Mouse (Mus musculus) ES-E14 (cell line): ENCODE results near the gene Zfp945.
A peak's percentile ranks its signal among the peaks of the same experiment; 100 is the strongest.

Experiments
- CHD2 ChIP-seq: IDR thresholded peaks from 2 replicates; pipeline ENCODE4 v1.6.1; 2014; ENCODE audit warnings: mild to moderate bottlenecking, low read depth, low read length, inconsistent platforms
- HCFC1 ChIP-seq: IDR thresholded peaks from 2 replicates; pipeline ENCODE4 v1.6.1; 2012; ENCODE audit warnings: low read length, inconsistent platforms, borderline replicate concordance; ENCODE audit not compliant: insufficient read depth
- MAFK ChIP-seq: IDR thresholded peaks from 2 replicates; pipeline ENCODE4 v1.6.1; 2014; ENCODE audit warnings: mild to moderate bottlenecking, low read depth, low read length, inconsistent platforms; ENCODE audit not compliant: insufficient read depth
- ZC3H11A ChIP-seq: IDR thresholded peaks from 2 replicates; pipeline ENCODE4 v1.6.1; 2012; ENCODE audit warnings: low read depth, mild to moderate bottlenecking, inconsistent platforms, low read length, borderline replicate concordance
- ZNF384 ChIP-seq: IDR thresholded peaks from 2 replicates; pipeline ENCODE4 v1.6.1; 2012; ENCODE audit warnings: low read depth, low read length, inconsistent platforms

DNA sequence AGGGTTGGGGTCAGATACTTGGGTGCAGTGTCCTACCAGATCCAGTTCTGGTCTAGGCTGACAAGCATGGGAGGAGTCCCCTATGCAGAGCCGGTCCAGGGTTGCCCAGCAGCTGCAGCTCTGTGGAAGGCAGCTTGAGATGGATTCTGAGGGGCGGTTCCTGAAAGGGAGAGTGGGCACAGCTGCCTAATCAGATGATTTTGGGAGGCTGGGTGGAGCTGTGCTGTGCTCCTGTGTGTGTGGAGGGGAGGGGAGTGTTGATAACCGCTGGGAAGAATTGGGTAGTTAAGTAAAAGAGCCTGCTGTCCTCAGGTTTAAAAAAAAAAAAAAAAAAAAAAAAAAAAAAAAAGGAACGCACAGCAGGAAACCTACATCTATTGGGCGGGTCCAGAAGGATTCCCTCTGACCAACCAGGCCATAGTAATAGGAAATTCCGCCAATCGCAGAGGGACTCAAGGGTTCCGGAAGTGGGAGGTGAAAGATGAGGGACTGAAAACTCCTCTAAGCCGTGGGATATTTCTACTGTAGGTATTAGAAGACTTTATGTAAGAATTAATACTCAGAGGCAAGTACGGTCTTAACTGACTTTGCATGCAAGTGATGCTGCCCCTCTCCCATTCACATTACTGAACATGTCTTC is 17.2 kb upstream of the Zfp945 start:
- no peak for TF ChIP-seq MAFK
- no peak for TF ChIP-seq HCFC1
- no peak for TF ChIP-seq CHD2
- TF ChIP-seq ZNF384: peak; percentile 78
- no peak for TF ChIP-seq ZC3H11A
